Mouse (Mus musculus): Measurements from ENCODE around the gene Plxnd1. TPM values are rescaled to one million over a fixed set of nuclear protein-coding genes. Genes with fewer than 3 reads are reported as not detected.
A peak's percentile ranks its signal among the peaks of the same experiment; 100 is the strongest.

Plxnd1 gene
- total RNA-seq, 1 experiment from 2014 or later: 214 TPM

- DNase-seq: peak; percentile 53
Observed at GRCm38 (mm10) chr6:115999227-115999626, 4.4 kb upstream of the Plxnd1 start.

GRCm38 (mm10) chr6:115998758-115999157, 4.0 kb upstream of the Plxnd1 start:
- DNase-seq: peak; percentile 0

GRCm38 (mm10) chr6:115997726-115998311, 3.0 kb upstream of the Plxnd1 start:
- DNase-seq: no peak

DNA sequence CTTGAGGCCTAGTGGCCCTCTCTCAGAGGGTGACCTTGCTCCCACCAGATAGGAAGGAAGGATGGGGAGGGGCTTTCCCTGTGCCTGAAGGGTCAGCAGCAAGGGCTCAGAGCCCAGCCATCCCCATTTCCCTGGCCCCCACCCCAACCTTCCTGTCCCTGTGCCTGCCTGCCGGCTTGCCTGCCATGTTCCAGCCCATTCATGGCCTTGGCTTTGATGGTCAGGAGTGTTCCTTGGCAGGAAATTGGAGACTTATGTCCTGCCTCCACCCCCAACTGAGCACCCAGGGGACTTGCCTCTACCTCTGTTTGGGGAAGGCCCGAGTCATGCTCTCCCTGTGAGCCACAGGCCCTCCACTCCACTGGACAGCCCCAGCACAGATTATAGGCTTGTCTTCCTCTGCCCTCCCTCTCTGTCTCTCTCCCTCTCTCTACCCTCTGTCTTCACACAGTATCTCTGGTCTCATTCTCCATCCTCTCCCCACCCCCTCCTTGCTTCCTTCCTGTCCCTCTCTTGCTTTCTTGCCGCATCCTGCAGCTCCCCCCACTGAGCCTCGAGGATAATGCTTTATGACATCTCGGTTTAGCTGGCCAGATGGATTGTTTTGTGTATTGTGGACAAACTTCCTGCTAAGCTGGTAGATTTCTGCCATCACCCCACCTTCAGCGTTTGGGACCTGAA, 1.5 kb upstream of the Plxnd1 start:
- peak; percentile 63 for DNase-seq

GRCm38 (mm10) chr6:115995531-115995941, 731 bp upstream of the Plxnd1 start:
- peak; percentile 13 for DNase-seq

DNA sequence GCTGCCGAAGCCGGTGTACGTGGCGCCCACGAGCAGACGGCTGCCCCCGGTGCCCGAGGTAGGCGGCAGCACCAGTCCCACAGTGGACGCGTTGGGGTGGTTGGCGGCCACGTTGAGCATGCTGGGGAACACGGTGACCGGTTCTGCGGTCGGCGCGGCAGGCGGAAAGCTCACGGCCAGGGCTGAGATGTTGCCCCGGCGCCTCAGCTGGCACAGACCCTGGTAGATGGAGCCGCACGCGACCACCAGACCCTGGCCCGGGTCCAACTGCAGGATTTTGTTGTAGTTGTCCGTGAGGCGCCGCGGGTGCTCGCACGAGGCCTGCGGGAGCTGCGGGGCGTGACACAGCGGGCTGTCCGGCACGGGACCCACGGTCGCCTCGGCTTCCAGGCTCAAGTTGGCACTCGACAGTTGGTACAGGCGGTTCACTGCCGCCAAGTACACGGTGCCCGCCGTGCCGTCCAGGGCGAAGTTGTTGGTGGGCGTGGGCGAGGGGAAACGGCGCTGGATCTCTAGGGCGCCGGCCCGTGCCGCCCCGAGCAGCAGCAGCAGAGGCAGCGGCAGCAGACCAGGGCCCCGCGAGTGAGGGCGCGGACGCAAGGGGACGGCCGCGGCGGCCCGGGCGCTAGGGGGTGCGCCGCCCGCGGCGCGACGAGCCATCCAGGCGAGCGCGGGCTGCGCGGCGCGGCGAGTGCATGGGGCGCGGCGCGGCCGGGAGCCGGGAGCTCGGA, 494 bp downstream of the Plxnd1 start:
- peak; percentile 57 for DNase-seq

DNA sequence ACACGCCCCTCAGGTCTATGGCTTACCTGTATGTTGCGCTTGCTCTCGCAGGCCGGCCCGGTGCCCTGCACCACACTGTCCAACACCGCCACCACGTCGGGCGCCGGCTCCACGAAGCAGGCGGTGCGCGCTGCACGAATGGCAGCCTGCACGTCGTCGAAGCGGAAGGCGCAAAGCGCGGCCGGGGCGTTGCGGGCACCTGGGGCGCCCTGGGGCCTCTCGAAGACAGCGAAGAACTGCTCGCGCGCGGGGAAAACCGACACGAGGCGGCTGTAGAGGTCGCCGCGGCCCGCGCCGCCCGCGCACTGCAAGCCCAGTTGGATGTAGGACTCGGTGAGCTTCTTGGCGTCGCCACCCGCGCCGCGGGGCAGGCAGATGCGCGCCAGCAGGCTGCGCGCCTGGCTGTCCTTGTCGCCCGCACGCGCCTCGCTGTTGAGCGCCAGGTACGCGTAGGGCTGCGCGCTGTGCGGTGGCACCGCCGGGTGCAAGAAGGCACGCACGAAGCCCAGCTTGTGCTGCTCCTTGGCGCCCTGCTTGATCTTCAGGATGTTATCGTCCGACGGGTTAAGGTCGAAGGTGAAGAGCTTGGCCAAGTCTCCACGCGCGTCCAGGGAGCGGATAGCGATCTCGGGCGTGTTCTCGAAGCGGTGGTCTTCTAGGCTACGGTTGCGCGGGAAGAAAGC, 1.2 kb downstream of the Plxnd1 start:
- peak; percentile 47 for DNase-seq

- DNase-seq: no peak
Observed at GRCm38 (mm10) chr6:115992981-115993380, 1.8 kb downstream of the Plxnd1 start.

DNA sequence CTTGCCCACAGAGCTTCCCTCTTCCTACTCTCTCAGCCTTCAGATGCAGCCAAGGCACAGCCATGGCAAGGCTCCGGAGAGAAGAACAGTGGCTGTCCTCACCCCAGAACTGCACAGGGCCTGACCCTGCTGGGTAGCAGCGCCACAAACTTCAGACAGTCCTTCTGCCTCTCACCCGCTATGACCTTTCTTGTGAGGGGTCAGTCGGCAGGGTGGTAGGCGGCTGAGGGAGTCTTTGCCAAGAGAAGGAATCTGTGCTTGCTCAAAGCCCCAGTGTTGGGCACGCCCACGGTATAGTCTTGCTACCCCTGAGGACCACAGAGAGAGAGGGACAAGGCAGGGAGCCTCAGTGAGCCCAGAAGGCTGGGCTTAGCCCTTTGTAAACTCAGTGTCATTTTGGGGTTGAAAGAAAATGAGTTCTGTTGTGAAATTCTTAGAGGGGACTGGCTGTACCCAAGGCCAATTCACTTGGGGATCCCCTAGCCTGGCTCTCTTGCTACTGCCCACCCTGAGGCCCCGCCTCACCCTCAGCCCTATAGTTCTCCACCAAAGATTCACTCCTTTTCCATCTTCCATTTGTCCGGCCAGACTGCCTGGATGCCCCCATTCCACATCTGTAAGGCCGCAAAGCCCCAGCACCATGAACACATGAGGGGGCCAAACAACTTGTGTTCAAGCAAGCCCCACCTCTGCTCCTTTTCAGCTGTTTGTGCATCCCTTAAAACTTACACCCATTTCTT, 2.8 kb downstream of the Plxnd1 start:
- no peak for DNase-seq

DNA sequence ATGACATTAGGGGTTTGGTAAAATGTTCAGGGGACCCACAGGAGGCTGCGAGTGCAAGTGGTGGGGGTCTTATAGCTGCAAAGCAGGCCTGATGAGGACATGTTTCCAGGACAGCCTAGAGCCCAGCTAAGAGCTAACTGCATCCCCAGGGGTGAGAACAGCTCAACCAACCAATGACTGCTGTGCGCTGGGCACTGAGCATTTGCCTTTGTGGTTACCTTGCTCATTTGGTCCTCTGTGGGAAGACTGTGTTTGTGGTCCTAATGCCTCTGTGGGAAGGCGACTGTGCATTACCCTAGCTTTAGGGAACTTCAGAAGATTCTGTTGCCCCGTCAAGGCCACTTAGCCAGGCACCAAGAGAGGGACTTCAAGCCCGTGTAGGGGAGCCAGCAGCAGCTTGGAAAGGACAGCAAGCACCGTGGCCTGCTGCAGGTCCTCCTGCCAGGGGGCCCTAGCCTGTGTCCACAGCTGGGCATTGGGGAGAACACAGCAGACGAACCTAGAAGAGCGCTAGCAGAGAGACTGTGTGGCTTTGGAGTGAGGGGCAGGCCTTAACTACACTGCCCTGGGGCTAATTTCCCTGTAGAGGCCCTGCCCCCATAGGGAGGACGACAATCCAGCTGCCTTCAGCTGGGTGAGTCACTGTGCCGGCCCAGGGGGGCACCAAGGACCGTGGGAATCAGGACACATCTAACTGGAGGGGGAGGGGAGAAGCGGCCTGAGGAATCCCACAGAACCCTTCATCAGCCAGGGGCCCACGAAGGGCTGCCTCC, 3.5 kb downstream of the Plxnd1 start:
- DNase-seq: peak; percentile 75

DNA sequence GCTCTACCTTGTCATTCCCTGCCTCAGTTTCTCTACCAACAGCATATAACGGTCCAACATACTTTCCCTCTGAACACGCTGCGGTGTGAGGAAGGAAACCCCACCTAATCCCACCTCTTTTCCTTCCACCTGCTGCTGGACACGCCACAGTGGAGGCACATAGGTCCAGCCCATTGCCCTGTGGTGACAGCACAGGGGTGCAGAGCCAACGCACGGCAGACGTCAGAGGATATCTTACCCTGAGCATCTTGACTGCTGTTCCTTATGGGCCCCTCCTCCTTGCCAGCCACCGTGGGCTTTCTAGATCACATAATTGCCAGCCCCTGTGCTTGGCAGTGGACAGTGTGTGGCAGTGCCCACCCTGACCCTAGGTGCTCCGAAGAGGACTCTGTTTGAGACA, 4.3 kb downstream of the Plxnd1 start:
- DNase-seq: no peak

DNA sequence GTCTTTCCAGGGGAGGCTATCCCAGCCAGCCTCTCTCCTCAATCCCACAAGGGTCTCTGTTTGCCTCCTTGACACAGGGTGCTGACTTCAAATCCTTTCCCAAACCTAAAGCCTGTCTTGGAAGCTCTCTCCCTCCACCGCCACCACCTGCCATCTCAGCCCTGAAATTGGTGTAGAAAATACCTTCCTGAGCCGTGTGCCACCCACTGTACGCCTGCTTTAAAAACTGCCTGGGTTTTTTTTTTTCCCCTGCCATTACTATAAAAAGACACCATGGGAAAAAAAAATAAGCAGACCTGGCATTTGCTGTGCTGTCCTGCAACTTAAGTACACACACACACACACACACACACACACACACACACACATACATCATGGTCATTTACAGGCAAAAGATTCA, 4.7 kb downstream of the Plxnd1 start:
- DNase-seq: no peak

DNA sequence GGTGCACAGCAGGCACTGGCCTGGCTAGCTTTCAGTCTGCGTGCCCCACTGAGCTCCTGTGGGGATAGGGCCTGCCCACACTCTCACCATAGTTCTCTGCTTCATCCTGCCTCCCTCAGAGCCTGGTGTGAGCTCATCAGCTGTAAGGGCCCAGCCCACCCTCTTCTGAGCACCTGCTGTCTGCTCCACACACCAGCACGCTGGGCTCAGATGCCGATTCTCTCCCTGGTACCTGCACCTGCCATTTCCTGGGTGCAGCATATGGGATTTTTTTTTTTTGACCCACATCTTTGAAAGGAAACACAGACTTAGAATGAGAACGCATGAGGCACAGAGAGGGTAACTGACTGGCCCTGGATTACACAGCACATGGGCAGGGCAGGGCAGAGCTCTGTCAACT, 5.2 kb downstream of the Plxnd1 start:
- no peak for DNase-seq

GRCm38 (mm10) chr6:115989032-115989431, 5.8 kb downstream of the Plxnd1 start:
- no peak for DNase-seq

DNA sequence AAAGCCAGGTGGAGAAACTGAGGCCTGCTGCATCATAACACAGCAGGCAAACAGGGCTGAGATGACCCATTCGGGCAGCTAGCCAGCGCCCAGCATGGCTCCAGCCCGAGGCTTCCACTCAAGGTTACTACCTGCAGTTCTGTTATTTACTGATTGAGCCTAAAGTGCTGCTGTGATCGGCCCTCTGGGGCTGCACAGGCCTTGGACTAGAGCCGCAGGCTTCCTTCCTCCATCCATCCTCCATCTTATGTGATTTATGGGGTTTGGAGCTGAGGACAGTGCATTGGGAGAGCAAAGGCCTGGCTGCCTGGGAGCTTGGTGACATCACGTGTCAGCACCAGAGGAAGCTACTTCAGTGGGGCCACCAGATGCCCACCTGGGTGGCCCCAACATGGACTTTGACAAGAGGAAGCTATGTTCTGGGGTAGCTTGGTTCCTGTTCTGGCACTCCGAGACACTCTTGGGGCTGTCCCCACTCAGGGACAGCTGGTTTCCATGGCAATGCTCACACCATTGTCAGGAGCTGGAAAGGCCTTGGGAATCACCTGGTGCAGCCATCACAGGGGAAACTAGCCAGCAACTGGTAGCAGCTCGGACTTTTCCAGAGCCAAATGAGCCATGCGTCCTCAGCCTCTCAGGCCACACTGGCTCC, 7.6 kb downstream of the Plxnd1 start:
- peak; percentile 71 for DNase-seq

DNA sequence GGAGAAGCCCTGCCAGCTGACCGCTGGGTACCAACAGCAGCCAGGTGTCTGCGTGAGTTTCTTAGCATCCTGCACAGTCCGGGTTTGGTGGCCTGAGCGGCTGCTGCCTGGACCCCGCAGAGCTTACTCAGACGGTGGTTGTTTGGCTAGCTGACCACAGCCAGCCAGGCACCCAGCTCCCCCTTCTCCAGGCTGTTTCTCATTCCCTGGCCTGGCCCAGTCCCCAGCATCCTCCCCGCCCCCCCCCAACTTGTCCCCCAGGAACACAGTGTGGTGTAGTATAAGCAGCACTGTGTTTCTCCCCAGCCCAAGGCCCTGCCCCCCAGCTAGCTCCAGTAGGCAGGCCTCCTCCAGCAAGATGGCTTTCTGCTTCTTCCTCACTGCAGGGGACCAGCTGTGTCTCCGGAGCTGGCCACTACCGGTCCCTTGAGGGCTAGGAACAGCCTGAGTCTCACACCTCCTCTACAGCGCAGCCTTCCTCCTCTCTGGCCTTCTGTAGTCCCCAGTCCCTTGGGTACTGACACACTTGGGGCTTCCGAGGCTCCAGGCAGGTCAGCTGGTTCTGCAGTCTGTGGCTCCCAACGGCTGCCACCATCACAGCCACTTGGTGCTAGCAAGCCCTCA, 8.2 kb downstream of the Plxnd1 start:
- no peak for DNase-seq

GRCm38 (mm10) chr6:115985622-115986021, 9.2 kb downstream of the Plxnd1 start:
- peak; percentile 51 for DNase-seq

DNA sequence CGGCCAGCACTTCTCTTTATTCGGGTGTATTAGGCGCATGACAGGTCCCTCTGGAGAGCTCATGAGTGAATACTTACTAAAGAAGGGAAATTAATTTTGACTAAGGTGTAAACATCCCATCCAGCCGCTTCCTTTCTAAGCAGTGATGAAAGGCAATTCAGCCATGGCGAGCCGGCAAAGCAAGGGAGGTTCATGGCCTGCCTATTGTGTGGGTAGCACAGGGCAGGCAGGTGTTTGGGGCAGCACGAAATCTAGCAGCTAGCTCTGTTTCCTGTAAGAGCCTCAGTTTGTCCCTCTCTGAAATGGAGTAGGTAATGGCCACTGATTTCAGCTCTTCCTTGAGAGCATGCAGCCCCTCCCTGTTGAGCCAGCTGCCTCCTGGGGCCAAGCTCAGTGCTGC, 10.2 kb downstream of the Plxnd1 start:
- DNase-seq: no peak

- no peak for DNase-seq
Observed at GRCm38 (mm10) chr6:115983306-115984038, 11.3 kb downstream of the Plxnd1 start.

DNA sequence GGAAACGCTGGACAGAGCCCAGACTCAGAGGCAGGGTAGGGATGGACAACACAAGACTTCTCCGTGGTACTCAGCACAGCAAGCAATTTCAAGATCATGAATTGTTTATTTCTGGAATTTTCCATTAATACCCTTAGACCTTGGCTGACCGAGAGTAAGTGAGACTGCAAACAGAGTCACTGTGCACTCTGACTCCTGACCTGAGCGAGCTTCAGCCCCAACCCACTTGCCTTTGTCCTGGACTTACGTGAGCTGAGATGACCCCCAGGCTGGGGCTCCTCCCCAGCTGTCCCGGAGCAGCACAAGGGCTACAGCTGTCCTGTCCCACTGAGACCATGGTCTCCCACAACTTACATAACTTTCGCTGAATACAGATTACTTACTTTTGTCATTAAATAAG, 11.9 kb downstream of the Plxnd1 start:
- DNase-seq: no peak

Measured in adrenal gland, postnatal 25 days (tissue).